Mouse (Mus musculus) frontal cortex, adult 2 months (tissue): ENCODE measurements around the gene Btbd35f24. TPM values are rescaled to one million over a fixed set of nuclear protein-coding genes. Genes with fewer than 3 reads are reported as not detected.
"Not testable (repeated sequence)": the region's sequence is repeated elsewhere in the genome, so short reads cannot be mapped to it uniquely, and the experiment has no call there.

ENCODE experiments used
- DNase-seq, 2 experiments: peaks; one replicate each; pipeline ENCODE4 v3.0.0; 2022; ENCODE audit warnings: low spot score in 1 of 2; ENCODE audit errors: extremely low spot score in 1 of 2
- polyA plus RNA-seq: library from polyadenylated mRNA; depleted of rRNA; stranded (reverse); fragments of >200 nt; gene quantifications from 2 replicates; pipeline ENCODE4 v1.2.3, GENCODE M21; 2012; rRNA removed

Gene Btbd35f24
- not detected in 2 replicates for polyA plus RNA-seq

- not testable (repeated sequence) for DNase-seq
These were observed at the start of gene Btbd35f24 for GRCm38 (mm10) chrX:3195727-3196126. Gene Btbd35f24, minus strand, starts transcription at chrX:3195827.

Other genes starting within 250 kb of the Btbd35f24 start
- not detected in 2 replicates for gene Btbd35f23, start 119.0 kb downstream of the Btbd35f24 start, polyA plus RNA-seq
- not detected in 2 replicates for gene Btbd35f11, start 247.9 kb upstream of the Btbd35f24 start, polyA plus RNA-seq